Mouse (Mus musculus) gastrocnemius, postnatal 14 days (tissue): Measurements from ENCODE around the gene Grb10. TPM values are rescaled to one million over a fixed set of nuclear protein-coding genes. Genes with fewer than 3 reads are reported as not detected.

Source experiments
- DNase-seq: peaks from one replicate; pipeline ENCODE4 v3.0.0; 2021; ENCODE audit warnings: mixed read lengths
- intact Hi-C: fragments of 180-260 bp; cut with DNase I; formaldehyde crosslinking; loops from one replicate; pipeline ENCODE4 v1.15.1; 2025; ENCODE audit warnings: low total_unique reads
- total RNA-seq, 2 experiments: library from RNA; stranded (reverse); gene quantifications; 2 replicates each; pipeline ENCODE4 v1.2.3; 2021

Gene Grb10
- total RNA-seq, 2 experiments from 2014 or later: 245 to 266 TPM

DNA sequence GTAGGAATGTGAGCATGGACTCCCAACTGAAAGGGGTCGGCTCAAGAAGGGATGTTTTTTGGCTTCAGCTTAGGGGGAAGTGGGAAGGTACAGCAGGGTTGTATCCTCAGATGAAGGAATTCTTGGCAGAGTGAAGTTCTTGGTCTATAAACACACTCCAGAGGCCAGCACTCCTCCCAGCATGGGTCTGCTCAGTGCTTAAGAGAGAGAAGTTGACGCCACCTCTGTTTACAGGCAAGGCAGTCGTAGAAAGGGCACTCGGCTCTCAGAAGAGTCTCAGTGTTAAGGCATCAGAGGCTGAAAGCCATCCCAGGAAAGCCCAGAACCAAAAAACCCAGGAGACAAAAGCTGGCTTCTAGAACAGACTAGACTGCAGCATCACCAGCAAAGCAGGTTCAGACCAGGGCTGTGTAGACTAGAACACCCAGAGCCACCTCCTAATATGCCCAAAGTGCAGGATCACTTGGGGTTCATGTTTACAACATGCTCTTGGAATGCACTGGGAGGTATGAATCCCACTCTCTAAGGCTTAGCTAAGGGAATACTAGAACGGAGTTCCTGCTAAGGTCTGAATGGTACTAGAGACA lies 59.8 kb downstream of the Grb10 start:
- intact Hi-C loops: loop anchor here (10.0 kb wide), 1 partner anchor 424 kb away; no protein-coding TSS in a partner anchor
- DNase-seq: no peak

DNA sequence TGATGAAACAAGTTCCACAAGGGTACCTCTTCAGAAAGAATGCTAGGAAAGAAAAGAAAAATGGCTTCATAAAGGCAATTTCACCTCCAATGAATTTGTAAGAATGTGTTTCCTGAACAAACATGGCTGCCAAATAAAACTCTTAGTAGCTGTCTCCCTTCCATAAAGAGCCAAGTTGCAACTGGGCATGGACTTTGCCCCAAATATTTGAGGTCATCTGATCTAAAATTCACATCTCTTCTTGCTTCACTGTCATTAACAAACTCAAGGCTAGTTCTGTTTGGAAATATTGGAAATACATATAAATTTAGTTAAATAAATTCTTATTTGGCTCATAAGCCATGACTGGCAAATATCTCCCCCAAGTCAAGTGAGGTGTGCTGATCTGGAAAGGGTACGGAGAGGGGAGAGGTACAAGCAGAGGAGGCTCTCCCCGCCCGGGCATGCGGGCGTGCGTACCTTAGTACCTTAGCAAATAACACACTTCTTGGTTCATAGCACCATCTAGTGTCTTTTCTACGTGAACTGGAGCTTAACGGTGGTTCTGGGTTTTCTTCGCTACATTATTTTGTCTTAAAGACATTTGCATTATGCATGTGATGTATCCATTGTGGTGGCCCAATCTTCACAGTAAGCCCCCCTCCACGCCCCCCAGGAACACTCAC lies 63.8 kb downstream of the Grb10 start:
- intact Hi-C loops: loop anchor here (5.0 to 10.0 kb wide), 2 partner anchors 152 to 420 kb away; no protein-coding TSS in a partner anchor
- no peak for DNase-seq

DNA sequence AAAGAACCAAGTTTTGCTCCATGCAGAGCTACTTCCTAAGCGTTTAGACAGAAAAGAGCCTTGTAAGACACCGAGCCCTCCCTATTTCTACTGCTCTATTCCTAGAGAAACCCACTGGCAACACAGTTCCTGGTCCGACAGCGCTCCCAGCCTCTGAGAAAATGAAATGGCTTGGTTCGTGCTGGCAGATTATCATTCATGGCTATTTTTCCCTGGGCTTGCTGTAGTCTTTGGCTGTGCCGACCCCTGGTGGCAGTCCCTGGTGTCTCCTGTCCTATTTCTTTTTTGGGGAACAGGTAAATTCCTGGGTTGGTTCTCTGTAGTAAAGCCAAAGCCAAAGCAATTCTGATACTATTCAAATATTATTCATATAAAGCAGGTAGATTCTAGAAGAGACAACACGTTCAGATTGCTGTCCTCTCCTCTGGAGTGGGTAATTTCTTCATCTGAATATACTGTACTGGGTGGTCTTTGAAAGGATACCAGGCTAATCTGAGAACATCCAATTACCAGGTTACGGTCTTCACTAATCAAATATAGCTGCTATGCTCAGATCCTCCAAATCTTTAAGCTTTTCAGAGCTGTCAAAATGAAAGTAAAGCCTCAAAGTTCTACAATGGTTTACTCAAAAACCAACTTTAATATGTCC lies 65.0 kb downstream of the Grb10 start:
- DNase-seq: peak; percentile 75
- intact Hi-C loops: loop anchor here (5.0 to 10.0 kb wide), 2 partner anchors 151 to 419 kb away; no protein-coding TSS in a partner anchor

- intact Hi-C loops: loop anchor here (5.0 to 10.0 kb wide), 2 partner anchors 150 to 418 kb away; no protein-coding TSS in a partner anchor
- no peak for DNase-seq
These were observed 65.9 kb downstream of the Grb10 start for GRCm38 (mm10) chr11:11972401-11973110.

DNA sequence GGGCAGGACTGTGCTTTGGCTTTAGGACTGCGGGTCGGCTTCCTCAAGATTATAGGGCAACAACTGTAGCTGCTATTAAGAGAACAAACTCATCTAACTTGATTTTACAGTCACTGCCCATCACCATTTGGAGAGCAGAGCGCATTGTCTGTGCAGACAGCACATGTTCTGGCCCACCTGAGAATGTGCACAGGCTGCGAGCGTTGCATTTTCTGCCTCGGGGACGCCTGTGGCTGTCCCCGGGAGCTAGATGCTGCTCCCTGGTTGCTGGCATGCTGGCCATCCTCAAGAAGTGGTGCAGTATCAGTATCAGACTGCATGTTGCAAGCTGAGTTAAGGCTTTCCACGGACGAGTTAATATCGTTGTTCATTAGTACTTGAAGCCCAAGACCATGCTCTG lies 68.2 kb downstream of the Grb10 start:
- intact Hi-C loops: loop anchor here (5.0 to 10.0 kb wide), 2 partner anchors 148 to 415 kb away; no protein-coding TSS in a partner anchor
- DNase-seq: no peak

DNA sequence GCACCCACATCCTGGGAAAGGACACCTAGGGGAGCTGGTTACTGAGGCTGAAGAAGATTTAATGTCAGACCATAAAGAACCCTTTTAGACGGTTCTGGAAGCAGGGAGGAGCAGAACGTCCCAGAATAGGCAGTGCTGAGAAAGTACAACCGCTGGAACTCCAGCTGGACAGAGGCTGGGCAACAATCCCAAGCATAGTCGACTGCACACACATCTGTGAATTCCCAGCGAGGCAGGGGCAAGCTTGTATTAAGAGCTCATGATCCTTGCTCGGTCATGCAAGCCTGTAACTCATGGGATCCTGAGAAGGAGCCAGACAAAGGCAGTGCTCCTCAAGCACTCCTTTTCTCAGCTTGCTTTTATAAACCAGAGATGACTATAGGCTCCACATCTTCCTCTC lies 69.7 kb downstream of the Grb10 start:
- intact Hi-C loops: no loop called here
- peak; percentile 83 for DNase-seq

- intact Hi-C loops: no loop called here
- no peak for DNase-seq
These were observed 71.0 kb downstream of the Grb10 start for GRCm38 (mm10) chr11:11967519-11967918.

DNA sequence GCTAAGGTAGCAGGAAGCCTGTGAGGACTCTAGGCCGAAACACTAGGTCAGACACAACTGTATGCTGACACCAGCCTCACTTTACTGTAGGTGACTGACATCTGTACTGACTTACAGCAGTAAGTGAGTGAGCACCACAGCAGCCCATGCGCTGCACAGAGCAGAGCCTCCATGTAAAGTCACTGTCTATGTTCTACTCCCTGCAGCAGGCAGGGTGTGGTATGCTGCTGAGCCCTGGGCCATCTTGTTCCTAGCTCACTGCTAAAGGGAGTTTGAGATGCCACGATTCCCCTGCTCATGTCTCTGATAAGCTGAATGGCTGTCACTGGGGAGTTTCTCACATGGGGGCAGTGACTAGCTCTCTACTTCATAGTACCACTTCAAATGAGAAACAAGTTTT lies 72.3 kb downstream of the Grb10 start:
- no peak for DNase-seq
- intact Hi-C loops: no loop called here

DNA sequence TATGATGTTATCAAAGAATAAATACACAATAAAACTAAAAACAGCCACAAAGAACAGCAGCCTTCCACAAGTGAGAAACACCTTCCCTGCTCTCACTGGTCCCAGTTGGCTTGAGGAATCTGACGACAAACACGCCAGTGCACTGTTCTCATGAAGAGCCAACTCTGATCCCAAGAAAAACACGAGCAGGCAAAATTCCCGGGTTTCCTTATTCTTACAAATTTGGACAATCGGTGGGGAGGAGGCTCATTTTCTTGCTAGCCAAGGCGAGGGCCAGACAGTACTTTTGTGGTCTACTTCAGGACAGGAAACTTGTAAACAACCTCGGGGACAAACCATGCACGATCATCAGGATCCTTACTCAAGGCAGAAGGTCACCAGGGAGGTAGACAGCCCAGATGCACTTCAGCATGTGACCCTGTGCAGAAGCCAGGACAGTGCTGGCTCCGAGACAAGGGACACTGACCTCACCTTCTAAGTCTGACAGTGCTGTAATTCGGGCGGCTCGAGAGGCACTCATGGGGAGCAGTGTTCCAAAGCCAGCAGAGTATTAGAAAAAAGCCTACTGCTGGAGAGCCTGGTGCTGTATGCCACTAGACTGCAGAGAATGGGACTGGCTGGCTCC lies 72.9 kb downstream of the Grb10 start:
- intact Hi-C loops: no loop called here
- DNase-seq: peak; percentile 91

DNA sequence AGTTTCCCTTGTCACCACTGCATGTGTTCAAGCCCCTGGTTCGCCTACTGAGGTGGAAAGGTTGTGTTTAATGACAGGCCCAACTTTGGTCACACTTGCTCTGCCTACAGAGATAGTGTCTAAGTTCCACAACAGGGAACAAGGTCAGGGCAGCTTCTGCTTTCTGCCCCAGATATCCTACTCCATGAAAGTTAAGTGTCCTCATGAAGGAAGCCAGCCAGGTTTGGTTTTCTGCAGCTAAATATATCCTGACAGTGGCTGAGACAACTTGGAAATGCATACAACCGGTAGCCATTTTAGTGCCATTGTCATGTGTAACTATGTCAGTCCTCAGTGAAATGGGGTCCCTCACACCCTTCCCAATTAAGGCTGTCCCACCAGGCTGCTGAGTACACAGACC lies 73.8 kb downstream of the Grb10 start:
- intact Hi-C loops: no loop called here
- no peak for DNase-seq

GRCm38 (mm10) chr11:11963587-11963986 lies 74.9 kb downstream of the Grb10 start:
- intact Hi-C loops: no loop called here
- no peak for DNase-seq

GRCm38 (mm10) chr11:11963065-11963464 lies 75.4 kb downstream of the Grb10 start:
- intact Hi-C loops: no loop called here

GRCm38 (mm10) chr11:11962629-11962954 lies 75.9 kb downstream of the Grb10 start:
- DNase-seq: no peak
- intact Hi-C loops: no loop called here

More at GRCm38 (mm10) chr11:11963065-11963464, 75.4 kb downstream of the Grb10 start:
- no peak for DNase-seq

- no peak for DNase-seq
- intact Hi-C loops: no loop called here
These were observed 76.4 kb downstream of the Grb10 start for GRCm38 (mm10) chr11:11961917-11962628.

- DNase-seq: no peak
- intact Hi-C loops: no loop called here
These were observed 77.6 kb downstream of the Grb10 start for GRCm38 (mm10) chr11:11960858-11961257.

- DNase-seq: no peak
- intact Hi-C loops: no loop called here
These were observed 78.3 kb downstream of the Grb10 start for GRCm38 (mm10) chr11:11960227-11960626.

- DNase-seq: no peak
- intact Hi-C loops: no loop called here
These were observed 80.0 kb downstream of the Grb10 start for GRCm38 (mm10) chr11:11958479-11958878.

- intact Hi-C loops: no loop called here
- DNase-seq: no peak
These were observed 80.5 kb downstream of the Grb10 start for GRCm38 (mm10) chr11:11958061-11958361.
